Mouse (Mus musculus): Measurements from ENCODE around the gene Olfr1226.
"Not testable (repeated sequence)": the region's sequence is repeated elsewhere in the genome, so short reads cannot be mapped to it uniquely, and the experiment has no call there.

Olfr1226 gene

DNA sequence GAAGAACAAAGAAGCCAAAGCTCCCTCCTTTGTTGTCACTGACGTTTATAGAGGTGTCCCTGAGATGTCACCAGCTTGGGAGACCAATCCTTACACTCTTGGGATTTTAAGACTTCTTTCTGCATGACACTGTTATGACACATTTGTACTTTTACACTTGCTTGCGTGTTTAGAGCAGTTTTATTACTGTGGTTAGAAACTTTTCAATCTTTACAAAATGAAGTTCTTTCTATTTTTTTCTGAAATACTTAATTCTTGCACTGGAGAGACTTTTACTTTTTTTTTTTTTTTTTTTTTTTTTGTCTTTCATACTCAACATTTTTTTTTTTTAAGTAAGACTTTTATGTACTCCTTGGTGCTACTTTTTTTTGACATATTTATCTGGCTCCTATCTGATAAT lies at the start of gene Olfr1226:
Gene Olfr1226 (minus strand): TSS at position 101 of the 400 bp plus-strand sequence.
- no peak for ATAC-seq (ENCODE audit: low TSS enrichment)

DNA sequence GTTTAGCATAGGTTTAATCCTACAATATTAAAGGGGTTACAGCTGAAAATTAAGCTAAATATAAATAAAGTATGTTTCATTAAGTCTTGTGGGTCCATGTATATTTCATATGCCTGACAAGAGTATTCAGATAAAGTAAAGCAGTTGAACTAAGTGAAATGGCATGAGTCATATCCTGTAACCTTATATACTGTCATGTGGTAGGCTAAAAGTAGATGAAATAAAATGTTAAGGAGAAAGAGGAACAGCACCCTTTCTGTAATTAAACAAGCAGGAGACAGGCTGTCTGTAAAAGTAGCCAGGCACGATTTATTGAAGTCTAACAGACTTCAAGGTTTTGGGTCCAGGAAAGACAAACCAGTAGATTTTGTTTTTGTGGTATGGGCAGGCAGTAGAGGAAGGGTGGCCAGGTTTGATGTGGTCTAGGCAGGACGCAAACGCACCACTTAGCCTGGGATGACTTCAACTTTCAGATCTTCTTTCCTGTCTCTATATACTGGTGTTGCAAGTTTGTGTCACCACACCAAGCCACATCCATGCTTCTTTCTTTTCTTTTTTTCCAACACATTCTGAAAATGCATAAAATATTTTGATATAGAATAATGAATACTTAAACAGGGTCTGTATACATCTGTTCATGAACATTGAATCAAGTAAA lies 3.4 kb downstream of the Olfr1226 start:
- ATAC-seq (ENCODE audit: low TSS enrichment) = no peak

DNA sequence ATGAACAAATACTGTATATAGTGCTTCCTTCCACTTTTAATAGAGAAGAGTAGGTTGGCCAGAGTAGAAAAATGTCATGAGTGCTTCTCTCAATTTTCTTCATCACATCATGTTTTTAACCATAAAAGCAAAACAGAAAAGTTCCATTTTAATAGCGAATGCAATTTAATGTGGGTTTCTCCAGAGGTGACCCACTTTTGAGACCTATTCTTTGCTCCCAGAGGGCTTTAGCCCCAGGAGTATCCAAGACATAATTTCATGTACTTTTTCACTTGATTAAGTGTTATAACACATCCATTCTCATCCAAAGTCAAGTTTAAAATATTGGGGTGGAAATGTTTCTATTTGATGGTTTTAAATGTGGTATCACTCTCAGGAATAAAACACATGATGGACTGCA lies 25.3 kb downstream of the Olfr1226 start, which contains the start of gene Olfr1225:
Gene Olfr1225 (minus strand): TSS at position 101 of the 400 bp plus-strand sequence.
- no peak for ATAC-seq (ENCODE audit: low TSS enrichment)

DNA sequence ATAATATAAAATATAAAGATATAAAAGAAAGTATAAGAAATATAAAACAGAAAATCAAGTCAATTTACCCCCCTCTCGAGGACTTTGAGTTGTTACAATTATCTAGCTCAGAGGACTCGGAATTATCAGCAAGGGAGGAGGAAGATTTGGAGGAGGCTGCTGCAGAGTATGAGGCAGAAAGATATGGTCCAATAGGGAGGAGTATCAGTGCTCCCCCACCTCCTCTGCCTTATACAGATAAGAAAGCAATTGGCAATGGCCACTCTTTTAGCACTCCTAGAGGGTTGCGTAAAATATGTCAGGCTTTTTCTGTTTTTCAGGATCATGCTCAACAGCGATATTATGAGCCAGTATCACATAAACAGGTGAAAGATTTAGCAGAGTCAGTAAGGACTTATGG lies 35.1 kb downstream of the Olfr1226 start:
- not testable (repeated sequence) for ATAC-seq (ENCODE audit: low TSS enrichment)

DNA sequence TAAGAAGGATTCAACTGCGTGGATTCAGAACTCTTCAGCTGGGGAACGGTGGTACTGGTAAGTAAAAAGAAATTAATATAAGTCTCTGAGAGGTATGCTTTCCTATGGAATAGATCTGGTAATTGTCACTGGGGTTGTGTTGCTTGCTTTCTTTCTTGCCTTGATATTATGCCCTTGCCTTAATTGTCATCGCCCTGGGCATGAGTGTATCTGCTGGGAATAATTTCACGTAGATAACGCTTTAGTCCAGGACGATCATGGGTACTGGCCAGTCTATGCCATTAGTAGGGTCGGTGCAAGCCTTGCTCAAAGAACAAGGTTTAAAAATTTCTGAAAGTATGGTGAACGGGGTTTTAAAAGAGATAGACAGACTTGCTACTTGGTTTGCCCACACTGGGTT lies 35.9 kb downstream of the Olfr1226 start, which contains the start of gene Olfr1224-ps1:
Gene Olfr1224-ps1 (minus strand): TSS at position 101 of the 400 bp plus-strand sequence.
- ATAC-seq (ENCODE audit: low TSS enrichment) = not testable (repeated sequence)

DNA sequence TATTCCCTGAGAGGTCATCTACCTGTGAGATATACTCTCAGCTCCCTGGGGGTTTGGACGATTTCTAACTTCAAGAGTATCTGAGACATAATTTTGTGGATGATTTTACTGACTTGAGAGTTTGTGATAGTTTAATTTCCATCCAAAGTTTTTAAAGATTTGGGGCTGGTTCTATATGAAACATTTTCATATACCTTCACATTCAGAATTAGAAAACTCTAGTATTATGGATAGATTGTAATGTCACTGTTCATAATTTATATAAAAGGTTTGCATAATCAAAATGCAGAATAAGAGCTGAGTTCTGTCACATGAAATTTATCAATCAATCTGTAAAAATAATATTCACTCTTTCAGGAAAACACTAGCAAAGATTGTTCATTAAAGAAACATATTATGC lies 48.4 kb downstream of the Olfr1226 start, which contains the start of gene Olfr1223:
Gene Olfr1223 (minus strand): TSS at position 101 of the 400 bp plus-strand sequence.
- ATAC-seq (ENCODE audit: low TSS enrichment) = no peak
